Mouse (Mus musculus) kidney, embryonic 15.5 days (tissue): ENCODE measurements around the gene Ski. TPM values are rescaled to one million over a fixed set of nuclear protein-coding genes. Genes with fewer than 3 reads are reported as not detected.

Source experiments
- ATAC-seq: fragments of 200-750 bp; cut with Nextera tagmentation; replicated peaks from 2 replicates; pipeline ENCODE4 v1.8.0; 2017; ENCODE audit warnings: moderate TSS enrichment; ENCODE audit not compliant: low FRiP score
- H3K27ac ChIP-seq: fragments of 300-500 bp; sonication (generic); 2 replicates; pipeline ENCODE4 v1.5.1; 2015; ENCODE audit warnings: mild to moderate bottlenecking, inconsistent platforms
- H3K27me3 ChIP-seq: fragments of 300-500 bp; sonication (generic); 2 replicates; pipeline ENCODE4 v1.6.1; 2015; ENCODE audit warnings: inconsistent platforms
- H3K36me3 ChIP-seq: fragments of 300-500 bp; sonication (generic); 2 replicates; pipeline ENCODE4 v1.6.1; 2015; ENCODE audit warnings: inconsistent platforms
- H3K4me1 ChIP-seq: fragments of 300-500 bp; sonication (generic); 2 replicates; pipeline ENCODE4 v1.6.1; 2015; ENCODE audit warnings: inconsistent platforms
- H3K4me2 ChIP-seq: fragments of 300-500 bp; sonication (generic); 2 replicates; pipeline ENCODE4 v1.6.1; 2015; ENCODE audit warnings: moderate library complexity, mild to moderate bottlenecking, inconsistent platforms
- H3K4me3 ChIP-seq: fragments of 300-500 bp; sonication (generic); replicated peaks from 2 replicates; pipeline ENCODE4 v1.5.1; 2015; ENCODE audit warnings: mild to moderate bottlenecking, inconsistent platforms
- H3K9ac ChIP-seq: fragments of 300-500 bp; sonication (generic); 2 replicates; pipeline ENCODE4 v1.6.1; 2015; ENCODE audit warnings: mild to moderate bottlenecking, inconsistent platforms
- H3K9me3 ChIP-seq: fragments of 300-500 bp; sonication (generic); replicated peaks from 2 replicates; pipeline ENCODE4 v1.6.1; 2016; ENCODE audit warnings: inconsistent platforms
- WGBS: fragments of 180-500 bp; shearing (Covaris S2); methylation state at CpG from one replicate; pipeline ENCODE4 v1.1.7; 2015; ENCODE audit warnings: mixed read lengths; 5-methylcytosine and 5-hydroxymethylcytosine counted together
- polyA plus RNA-seq: library from polyadenylated mRNA; unstranded; fragments of >200 nt; fragmentation: Nextera tagmentation; extraction: Ambion mirVana; gene quantifications from 2 replicates; pipeline ENCODE4 v1.2.1, GENCODE M21; 2015

The Ski gene
- polyA plus RNA-seq, 1 experiment from 2014 or later, result 16.9 TPM

GRCm38 (mm10) chr4:155218104-155218732 lies 4.2 kb downstream of the Ski start:
- no peak overlapping the region for H3K27ac ChIP-seq
- no peak for ATAC-seq
- H3K4me2 ChIP-seq, result peak overlapping the region; percentile 94
- H3K4me3 ChIP-seq, result peak overlapping the region; percentile 83
- H3K27me3 ChIP-seq, result no peaks in the 10 kb centered on the region
- H3K4me1 ChIP-seq, result peaks cover 86% of the 10 kb centered on the region
- H3K9ac ChIP-seq, result peak overlapping the region; percentile 7; the same call in 1 of the 2 replicates
- H3K36me3 ChIP-seq, result no peaks in the 10 kb centered on the region
- WGBS, result 63% methylated on average over 9 of the region's 9 CpGs
- H3K9me3 ChIP-seq, result no peaks in the 10 kb centered on the region

- 31% methylated on average over 12 of the region's 12 CpGs for WGBS
- Histone ChIP-seq H3K4me1 (peaks cover 94% of the 10 kb centered on the region), H3K27me3 (no peaks in the 10 kb centered on the region), H3K36me3 (no peaks in the 10 kb centered on the region), H3K9me3 (no peaks in the 10 kb centered on the region), H3K9ac (0 out of 2 replicates have a peak overlapping the region, but pooled peaks have one; percentile 6), H3K4me2 (peak overlapping the region; percentile 94), H3K4me3 (0 out of 2 replicates have a peak overlapping the region, but pooled peaks have one; percentile 1), H3K27ac (no peak overlapping the region)
- ATAC-seq, result 0 out of 2 replicates have a peak, but pooled peaks have one; percentile 22
These were observed 4.9 kb downstream of the Ski start for GRCm38 (mm10) chr4:155217241-155218103.

GRCm38 (mm10) chr4:155215773-155216630 lies 6.4 kb downstream of the Ski start:
- Histone ChIP-seq H3K4me3 (no peak overlapping the region), H3K27ac (peak overlapping the region; percentile 46), H3K36me3 (peaks cover 6% of the 10 kb centered on the region), H3K4me1 (peaks cover 94% of the 10 kb centered on the region), H3K4me2 (peak overlapping the region; percentile 22), H3K9ac (no peak overlapping the region), H3K27me3 (no peaks in the 10 kb centered on the region), H3K9me3 (no peaks in the 10 kb centered on the region)
- no peak for ATAC-seq
- WGBS, result 49% methylated on average over 12 of the region's 12 CpGs

GRCm38 (mm10) chr4:155215203-155215602 lies 7.2 kb downstream of the Ski start:
- WGBS, result 46% methylated on average over 9 of the region's 9 CpGs
- H3K9ac ChIP-seq, result no peak overlapping the region

GRCm38 (mm10) chr4:155214793-155215192 lies 7.6 kb downstream of the Ski start:
- H3K4me2 ChIP-seq, result no peak overlapping the region
- no peak overlapping the region for H3K27ac ChIP-seq
- H3K9ac ChIP-seq, result no peak overlapping the region
- H3K4me3 ChIP-seq, result no peak overlapping the region
- WGBS, result 70% methylated on average over 10 of the region's 10 CpGs
- H3K36me3 ChIP-seq, result peaks cover 15% of the 10 kb centered on the region
- peaks cover 88% of the 10 kb centered on the region for H3K4me1 ChIP-seq
- H3K27me3 ChIP-seq, result no peaks in the 10 kb centered on the region
- no peaks in the 10 kb centered on the region for H3K9me3 ChIP-seq
- ATAC-seq, result no peak

More at GRCm38 (mm10) chr4:155215203-155215602, 7.2 kb downstream of the Ski start:
- Histone ChIP-seq H3K9me3 (no peaks in the 10 kb centered on the region), H3K36me3 (peaks cover 14% of the 10 kb centered on the region), H3K4me3 (no peak overlapping the region), H3K27me3 (no peaks in the 10 kb centered on the region), H3K4me1 (peaks cover 88% of the 10 kb centered on the region), H3K27ac (peak overlapping the region; percentile 46; the same call in 1 of the 2 replicates), H3K4me2 (peak overlapping the region; percentile 22)
- no peak for ATAC-seq

- no peak for ATAC-seq
- Histone ChIP-seq H3K4me1 (peaks cover 88% of the 10 kb centered on the region), H3K4me2 (no peak overlapping the region), H3K9me3 (no peaks in the 10 kb centered on the region), H3K9ac (no peak overlapping the region), H3K27ac (no peak overlapping the region), H3K4me3 (no peak overlapping the region), H3K27me3 (no peaks in the 10 kb centered on the region), H3K36me3 (peaks cover 15% of the 10 kb centered on the region)
- WGBS, result 59% methylated on average over 6 of the region's 6 CpGs
These were observed 8.2 kb downstream of the Ski start for GRCm38 (mm10) chr4:155214188-155214587.

GRCm38 (mm10) chr4:155213752-155214054 lies 8.7 kb downstream of the Ski start:
- no peak overlapping the region for H3K27ac ChIP-seq
- no peak overlapping the region for H3K4me2 ChIP-seq
- peaks cover 88% of the 10 kb centered on the region for H3K4me1 ChIP-seq
- no peak overlapping the region for H3K9ac ChIP-seq
- ATAC-seq, result no peak
- H3K27me3 ChIP-seq, result no peaks in the 10 kb centered on the region
- H3K9me3 ChIP-seq, result no peaks in the 10 kb centered on the region
- H3K4me3 ChIP-seq, result no peak overlapping the region
- H3K36me3 ChIP-seq, result peaks cover 15% of the 10 kb centered on the region
- WGBS, result 76% methylated on average over 6 of the region's 6 CpGs

- H3K9ac ChIP-seq, result no peak overlapping the region
- ATAC-seq, result no peak
- no peaks in the 10 kb centered on the region for H3K9me3 ChIP-seq
- no peaks in the 10 kb centered on the region for H3K27me3 ChIP-seq
- 57% methylated on average over 9 of the region's 9 CpGs for WGBS
- peaks cover 15% of the 10 kb centered on the region for H3K36me3 ChIP-seq
- H3K4me2 ChIP-seq, result no peak overlapping the region
- no peak overlapping the region for H3K27ac ChIP-seq
- peaks cover 88% of the 10 kb centered on the region for H3K4me1 ChIP-seq
- H3K4me3 ChIP-seq, result no peak overlapping the region
These were observed 9.2 kb downstream of the Ski start for GRCm38 (mm10) chr4:155213052-155213751.

- H3K27me3 ChIP-seq, result no peaks in the 10 kb centered on the region
- no peak overlapping the region for H3K4me3 ChIP-seq
- WGBS, result 96% methylated on average over 5 of the region's 5 CpGs
- no peak overlapping the region for H3K9ac ChIP-seq
- H3K4me2 ChIP-seq, result no peak overlapping the region
- H3K9me3 ChIP-seq, result no peaks in the 10 kb centered on the region
- ATAC-seq, result no peak
- peaks cover 83% of the 10 kb centered on the region for H3K4me1 ChIP-seq
- H3K27ac ChIP-seq, result no peak overlapping the region
- H3K36me3 ChIP-seq, result peaks cover 18% of the 10 kb centered on the region
These were observed 12.9 kb downstream of the Ski start for GRCm38 (mm10) chr4:155209494-155209893.

GRCm38 (mm10) chr4:155209079-155209478 lies 13.3 kb downstream of the Ski start:
- peaks cover 83% of the 10 kb centered on the region for H3K4me1 ChIP-seq

GRCm38 (mm10) chr4:155208613-155209012 lies 13.8 kb downstream of the Ski start:
- ATAC-seq, result no peak
- Histone ChIP-seq H3K4me2 (no peak overlapping the region), H3K27ac (no peak overlapping the region; the same call in 1 of the 2 replicates), H3K36me3 (peaks cover 18% of the 10 kb centered on the region), H3K4me1 (peaks cover 81% of the 10 kb centered on the region), H3K27me3 (no peaks in the 10 kb centered on the region), H3K9me3 (no peaks in the 10 kb centered on the region), H3K9ac (no peak overlapping the region), H3K4me3 (no peak overlapping the region)
- 57% methylated on average over 7 of the region's 7 CpGs for WGBS

More at GRCm38 (mm10) chr4:155209079-155209478, 13.3 kb downstream of the Ski start:
- Histone ChIP-seq H3K9me3 (no peaks in the 10 kb centered on the region), H3K27me3 (no peaks in the 10 kb centered on the region), H3K9ac (no peak overlapping the region), H3K27ac (no peak overlapping the region), H3K36me3 (peaks cover 18% of the 10 kb centered on the region), H3K4me2 (no peak overlapping the region), H3K4me3 (no peak overlapping the region)
- no peak for ATAC-seq
